Mouse (Mus musculus): ENCODE data around the gene Ccdc107.

Ccdc107 gene

GRCm38 (mm10) chr4:43489611-43490010 lies 3.1 kb upstream of the Ccdc107 start:
- no peak for DNase-seq

DNA sequence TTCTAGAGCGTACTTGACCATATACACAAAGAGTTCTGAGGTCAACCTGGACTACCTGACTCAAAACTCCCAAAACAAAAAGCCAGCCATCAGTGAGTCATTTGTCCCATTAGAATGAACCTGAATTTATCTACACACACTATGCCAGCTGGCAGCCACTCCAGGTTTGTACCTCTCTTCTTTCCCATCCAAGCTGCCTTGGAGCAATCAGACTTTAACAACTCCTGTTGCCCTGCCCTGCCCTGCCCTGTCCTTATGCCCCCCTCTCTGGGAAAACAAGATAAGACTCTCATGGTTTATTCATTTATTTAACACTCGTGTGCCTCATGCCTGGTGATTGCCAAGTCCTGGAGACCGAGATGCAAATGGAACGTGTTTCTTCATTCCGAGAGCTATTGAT lies 1.9 kb upstream of the Ccdc107 start:
- DNase-seq: no peak

DNA sequence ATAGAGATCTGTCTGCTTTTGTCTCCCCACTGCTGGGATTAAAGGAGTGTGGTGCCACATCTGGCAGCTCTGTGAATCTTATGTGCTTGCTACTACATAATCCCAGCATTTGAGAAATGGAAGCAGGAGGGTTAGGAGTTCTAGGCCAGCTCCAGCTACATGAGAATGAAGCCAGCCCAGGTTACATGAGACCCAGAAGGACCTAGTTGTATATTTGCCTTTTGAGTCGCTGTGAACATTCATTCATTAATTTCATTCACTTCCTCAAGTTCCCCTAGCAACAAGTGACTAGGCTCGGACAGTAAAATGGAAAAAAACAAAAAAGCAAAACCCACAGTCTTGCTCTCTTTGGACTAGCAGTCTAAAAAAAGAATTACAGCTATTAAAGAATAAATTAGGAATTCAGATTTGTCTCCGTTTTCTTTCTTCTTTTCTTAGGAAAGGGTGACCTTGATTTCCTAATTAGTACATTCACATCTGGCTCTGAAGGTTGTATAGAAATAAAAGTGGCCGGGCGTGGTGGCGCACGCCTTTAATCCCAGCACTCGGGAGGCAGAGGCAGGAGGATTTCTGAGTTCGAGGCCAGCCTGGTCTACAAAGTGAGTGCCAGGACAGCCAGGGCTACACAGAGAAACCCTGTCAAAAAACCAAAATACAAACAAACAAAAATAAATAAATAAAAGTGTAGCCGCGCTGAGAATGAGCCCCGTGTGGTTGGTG lies 439 bp upstream of the Ccdc107 start:
- DNase-seq: peak; percentile 74

- peak; percentile 98 for DNase-seq
Observed at GRCm38 (mm10) chr4:43493186-43493845, 616 bp downstream of the Ccdc107 start.

DNA sequence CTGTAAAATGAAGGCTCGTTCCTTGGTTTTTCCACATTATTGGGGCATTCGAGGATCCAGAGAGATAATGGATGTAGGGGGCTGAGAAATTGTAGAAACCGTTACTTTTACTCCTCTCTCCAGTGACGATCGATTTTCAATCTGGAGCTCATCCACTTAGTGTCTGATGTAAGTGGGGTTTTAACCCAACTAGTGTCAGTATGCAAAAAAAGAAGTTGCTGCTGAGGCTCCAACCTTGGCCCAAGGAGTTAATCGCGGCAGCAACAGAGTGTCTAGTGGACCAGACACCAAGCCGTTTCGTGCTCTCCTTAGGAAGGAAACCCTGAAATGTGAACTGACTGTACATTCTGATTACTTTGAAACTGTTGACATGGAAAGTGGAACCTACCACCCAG lies 1.1 kb downstream of the Ccdc107 start:
- DNase-seq: no peak

DNA sequence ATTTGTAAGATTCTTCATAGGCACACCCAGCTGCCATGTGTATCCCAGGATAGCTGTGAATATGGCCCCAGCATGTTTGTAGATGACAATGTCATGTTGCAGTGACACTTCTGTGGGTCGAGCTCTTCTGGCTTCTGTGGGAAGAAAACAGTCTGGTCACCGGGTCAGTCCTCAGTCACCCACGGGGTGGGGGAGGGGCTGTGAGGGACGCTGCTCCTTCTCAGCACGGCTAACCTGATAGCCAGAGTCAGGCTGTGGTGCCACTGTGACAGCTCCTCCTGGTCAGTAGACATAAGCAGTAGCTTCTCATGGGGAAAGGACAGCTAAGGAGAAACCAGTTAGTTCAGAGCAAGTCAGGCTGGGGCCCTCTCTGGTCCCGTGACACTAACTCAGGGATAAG lies 3.9 kb downstream of the Ccdc107 start:
- DNase-seq: no peak

DNA sequence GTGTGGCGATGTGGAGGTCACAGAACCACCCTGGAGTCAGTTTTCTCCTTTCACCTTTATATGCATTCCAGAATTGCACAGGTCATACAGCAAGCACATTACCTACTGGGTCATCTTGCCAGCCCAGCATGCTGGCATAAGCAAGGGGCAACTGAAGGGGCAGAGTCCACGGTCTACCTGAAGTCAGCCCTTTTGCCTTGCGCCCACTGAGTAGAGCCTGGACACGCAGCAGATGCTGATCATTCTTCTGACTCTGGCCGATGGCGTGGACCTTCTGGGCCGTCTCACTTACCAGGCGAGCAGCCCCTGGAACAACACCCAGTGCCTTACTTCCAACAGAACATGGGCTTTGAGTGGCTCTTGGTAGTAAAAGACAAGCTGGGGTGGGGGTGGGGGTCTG lies 4.7 kb downstream of the Ccdc107 start:
- DNase-seq: no peak

- no peak for DNase-seq
Observed at GRCm38 (mm10) chr4:43497946-43498345, 5.2 kb downstream of the Ccdc107 start.

- DNase-seq: no peak
Observed at GRCm38 (mm10) chr4:43498983-43499382, 6.3 kb downstream of the Ccdc107 start.

DNA sequence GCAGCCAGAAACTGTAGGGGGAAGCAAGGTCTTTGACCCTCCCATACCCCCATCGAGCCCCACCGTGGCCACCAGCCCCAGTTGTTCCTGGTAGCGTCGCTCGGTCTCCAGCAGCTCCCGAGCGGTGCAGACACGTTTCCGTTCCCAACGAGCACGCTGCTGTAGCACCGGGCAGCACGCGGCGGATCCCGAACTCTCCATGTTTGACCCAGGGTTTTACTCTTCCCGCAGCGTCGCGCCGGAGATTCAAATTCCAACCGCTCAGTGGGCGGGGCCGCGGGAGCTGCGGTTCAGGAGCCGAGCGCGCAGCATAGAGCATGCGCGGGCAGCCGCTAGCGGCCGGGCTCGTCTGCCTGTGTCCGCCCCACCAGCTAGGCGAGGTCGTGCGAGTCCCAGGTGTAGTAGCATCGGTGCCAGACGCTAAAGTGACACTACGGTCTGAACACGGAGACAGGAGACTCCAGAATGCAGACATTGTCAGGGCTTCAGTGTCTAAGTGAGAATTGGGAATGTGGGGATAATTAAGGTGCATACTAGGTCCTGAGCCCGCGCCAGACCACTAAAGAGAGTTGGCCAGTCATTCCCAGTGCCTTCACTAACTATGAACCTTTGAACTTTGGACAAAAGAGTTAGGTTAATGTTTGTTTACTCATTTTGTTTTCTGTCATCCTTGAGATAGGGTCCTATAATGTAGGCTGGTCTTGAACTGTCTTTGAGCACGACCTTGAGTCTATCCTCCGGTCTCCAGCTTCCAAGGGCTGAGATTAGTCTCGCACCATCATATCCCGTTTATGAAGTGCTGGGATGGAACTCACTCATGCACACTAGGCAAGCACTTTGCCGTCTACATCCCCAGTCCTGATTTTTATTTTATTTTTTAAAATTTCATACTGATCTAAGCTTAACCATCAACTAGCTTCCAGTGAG lies 7.0 kb downstream of the Ccdc107 start, which contains the start of gene Arhgef39:
TSS of gene Arhgef39 (minus strand) at position 289 of the 927 bp plus-strand sequence.
- DNase-seq: peak; percentile 81

GRCm38 (mm10) chr4:43503041-43503440 lies 10.3 kb downstream of the Ccdc107 start:
- DNase-seq: no peak

DNA sequence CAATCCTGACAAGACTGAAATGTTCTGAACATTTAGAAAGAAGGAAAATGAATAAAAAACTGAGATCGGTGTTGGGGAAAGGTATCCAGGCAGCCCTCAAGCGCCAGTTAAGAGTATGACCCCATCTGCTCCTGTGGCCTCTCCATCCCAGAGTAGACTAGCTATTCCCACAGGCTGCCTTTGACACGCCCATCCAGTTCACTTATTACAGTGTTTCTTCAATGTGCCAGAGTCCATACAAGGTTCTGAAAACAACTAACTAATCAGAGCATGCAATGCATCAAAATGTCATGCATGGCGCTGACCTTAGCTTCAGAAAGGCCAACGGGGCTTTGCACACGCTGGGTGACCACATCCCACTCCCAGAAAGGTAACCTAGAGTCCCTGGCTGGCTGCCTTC lies 10.8 kb downstream of the Ccdc107 start:
- DNase-seq: no peak

DNA sequence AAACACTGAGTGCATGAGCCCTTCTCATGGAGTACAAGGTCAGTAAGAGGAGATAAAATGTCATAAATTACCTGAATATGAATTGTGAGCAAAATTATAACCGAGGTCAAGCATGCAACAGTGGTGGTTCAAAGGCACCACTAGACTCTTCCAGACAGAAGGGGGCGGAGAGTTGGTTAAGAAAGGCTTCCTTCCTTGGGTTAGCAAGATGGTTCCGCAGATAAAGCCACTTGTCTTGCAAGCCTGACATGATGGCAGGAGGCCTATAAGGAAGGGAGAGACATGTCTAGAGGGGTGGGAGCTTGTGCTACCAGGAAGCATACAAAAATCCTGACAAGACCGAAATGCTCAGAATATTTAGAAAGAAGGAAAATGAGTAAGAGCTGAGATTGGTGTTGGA lies 11.6 kb downstream of the Ccdc107 start:
- DNase-seq: no peak

GRCm38 (mm10) chr4:43506074-43506473 lies 13.4 kb downstream of the Ccdc107 start:
- no peak for DNase-seq

DNA sequence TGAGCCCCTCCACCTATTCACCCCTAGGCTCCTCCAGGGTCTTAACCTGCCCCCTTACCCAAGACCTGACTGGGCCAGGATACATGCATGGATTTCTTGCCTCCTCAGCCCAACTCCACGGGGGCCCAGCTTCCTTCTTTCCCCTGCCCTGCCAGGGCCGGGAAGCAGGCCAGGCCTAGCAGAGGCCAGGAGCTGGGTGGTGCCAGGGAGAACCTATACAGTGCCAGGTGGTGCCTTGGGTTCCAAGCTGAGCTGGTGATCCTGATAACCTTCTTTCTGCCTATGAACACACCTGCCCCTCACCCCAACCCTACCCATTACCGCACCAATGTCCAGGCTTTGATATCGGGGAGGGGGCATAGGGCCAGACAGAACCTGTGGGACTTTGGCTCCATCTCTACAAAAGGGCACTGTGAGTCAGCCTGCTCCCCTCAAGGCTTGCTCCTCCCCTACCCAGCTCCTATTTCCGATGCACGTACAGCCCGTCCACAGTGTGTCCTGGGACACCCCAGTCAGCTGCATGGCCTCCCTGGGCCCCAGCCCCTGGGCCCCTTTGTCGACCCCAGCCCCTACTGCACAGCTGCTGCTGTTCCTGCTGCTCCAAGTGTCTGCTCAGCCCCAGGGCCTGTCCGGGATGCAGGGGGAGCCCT lies 14.0 kb downstream of the Ccdc107 start, which contains the start of gene Car9:
TSS of gene Car9 (plus strand) at position 431 of the 650 bp plus-strand sequence.
- peak; percentile 93 for DNase-seq

- no peak for DNase-seq
Observed at GRCm38 (mm10) chr4:43507938-43508665, 15.4 kb downstream of the Ccdc107 start.

- no peak for DNase-seq
Observed at GRCm38 (mm10) chr4:43508666-43508997, 15.9 kb downstream of the Ccdc107 start.

- no peak for DNase-seq
Observed at GRCm38 (mm10) chr4:43509109-43509508, 16.4 kb downstream of the Ccdc107 start.

DNA sequence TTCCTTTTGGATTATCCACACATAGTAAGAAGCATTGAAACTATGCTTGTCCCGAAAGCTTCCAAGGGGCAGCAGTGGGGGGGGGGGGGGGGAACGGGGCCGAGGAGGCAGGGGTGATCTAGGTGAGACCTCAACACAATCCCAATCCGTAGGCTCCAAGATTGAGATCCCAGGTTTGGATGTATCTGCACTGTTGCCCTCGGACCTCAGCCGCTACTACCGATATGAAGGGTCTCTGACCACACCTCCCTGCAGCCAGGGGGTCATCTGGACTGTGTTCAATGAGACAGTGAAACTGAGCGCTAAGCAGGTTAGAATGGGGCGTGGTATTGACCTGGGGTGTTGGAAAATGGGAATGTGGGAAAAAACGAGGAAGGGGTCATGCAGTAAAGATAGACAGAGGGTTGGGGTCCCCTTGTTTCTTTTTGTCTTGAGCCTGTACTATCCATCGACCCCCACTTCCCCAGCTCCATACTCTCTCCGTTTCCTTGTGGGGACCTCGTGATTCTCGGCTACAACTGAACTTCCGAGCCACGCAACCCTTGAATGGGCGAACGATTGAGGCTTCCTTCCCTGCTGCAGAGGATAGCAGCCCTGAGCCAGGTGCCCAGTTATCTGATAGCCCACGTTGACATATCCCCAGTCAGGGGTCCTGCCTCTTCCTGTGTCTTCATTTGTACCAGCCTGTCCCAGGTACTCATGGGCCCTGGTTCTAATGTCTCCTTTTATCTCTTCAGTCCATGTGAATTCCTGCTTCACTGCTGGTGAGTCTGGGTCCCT lies 19.2 kb downstream of the Ccdc107 start:
- no peak for DNase-seq

GRCm38 (mm10) chr4:43512653-43513052 lies 20.0 kb downstream of the Ccdc107 start:
- DNase-seq: no peak

- no peak for DNase-seq
Observed at GRCm38 (mm10) chr4:43513300-43513699, 20.6 kb downstream of the Ccdc107 start.

Measured in cerebellum, adult 9-10 months (tissue).